Mouse (Mus musculus) lung, postnatal 10 days (tissue): ENCODE data around the gene Pagr1b.

Source experiments
- DNase-seq: peaks from one replicate; pipeline ENCODE4 v3.0.0; 2021

Gene Pagr1b

GRCm38 (mm10) chr7:126988816-126989215 is 27.5 kb downstream of the Pagr1b start:
- DNase-seq: no peak

GRCm38 (mm10) chr7:126986319-126986718 is 30.0 kb downstream of the Pagr1b start:
- DNase-seq: peak; percentile 63

GRCm38 (mm10) chr7:126984667-126985444 is 31.4 kb downstream of the Pagr1b start:
- DNase-seq: peak; percentile 67

- DNase-seq: no peak
These were observed 33.2 kb downstream of the Pagr1b start for GRCm38 (mm10) chr7:126983113-126983512.

- no peak for DNase-seq
These were observed 34.2 kb downstream of the Pagr1b start for GRCm38 (mm10) chr7:126982054-126982453.

GRCm38 (mm10) chr7:126981601-126982000 is 34.7 kb downstream of the Pagr1b start:
- no peak for DNase-seq

- no peak for DNase-seq
These were observed 37.4 kb downstream of the Pagr1b start for GRCm38 (mm10) chr7:126978841-126979240.

GRCm38 (mm10) chr7:126976878-126977459 is 39.3 kb downstream of the Pagr1b start:
- no peak for DNase-seq

GRCm38 (mm10) chr7:126975950-126976866 is 40.1 kb downstream of the Pagr1b start, which contains the start of gene Cdiptos:
Gene Cdiptos (minus strand): TSS chr7:126976098.
- DNase-seq: peak; percentile 98

- DNase-seq: no peak
These were observed 40.6 kb downstream of the Pagr1b start, which contains the start of gene Cdipt for GRCm38 (mm10) chr7:126975893-126975949. Gene Cdipt (plus strand): TSS chr7:126975914.

GRCm38 (mm10) chr7:126975493-126975892 is 40.8 kb downstream of the Pagr1b start:
- peak; percentile 19 for DNase-seq

- DNase-seq: no peak
These were observed 48.9 kb downstream of the Pagr1b start for GRCm38 (mm10) chr7:126967361-126967760.

GRCm38 (mm10) chr7:126965568-126965967 is 50.7 kb downstream of the Pagr1b start:
- DNase-seq: no peak

GRCm38 (mm10) chr7:126963548-126964286 is 52.6 kb downstream of the Pagr1b start:
- DNase-seq: peak; percentile 55

GRCm38 (mm10) chr7:126961965-126962364 is 54.3 kb downstream of the Pagr1b start:
- DNase-seq: no peak

GRCm38 (mm10) chr7:126961095-126961494 is 55.2 kb downstream of the Pagr1b start:
- no peak for DNase-seq

- DNase-seq: no peak
These were observed 56.5 kb downstream of the Pagr1b start for GRCm38 (mm10) chr7:126959780-126960179.

- DNase-seq: no peak
These were observed 61.2 kb downstream of the Pagr1b start for GRCm38 (mm10) chr7:126955125-126955524.

- DNase-seq: no peak
These were observed 63.6 kb downstream of the Pagr1b start for GRCm38 (mm10) chr7:126952646-126953045.

- no peak for DNase-seq
These were observed 64.5 kb downstream of the Pagr1b start for GRCm38 (mm10) chr7:126951741-126952140.
